Mouse (Mus musculus): ENCODE results near the gene Tmem107.

Gene Tmem107

DNA sequence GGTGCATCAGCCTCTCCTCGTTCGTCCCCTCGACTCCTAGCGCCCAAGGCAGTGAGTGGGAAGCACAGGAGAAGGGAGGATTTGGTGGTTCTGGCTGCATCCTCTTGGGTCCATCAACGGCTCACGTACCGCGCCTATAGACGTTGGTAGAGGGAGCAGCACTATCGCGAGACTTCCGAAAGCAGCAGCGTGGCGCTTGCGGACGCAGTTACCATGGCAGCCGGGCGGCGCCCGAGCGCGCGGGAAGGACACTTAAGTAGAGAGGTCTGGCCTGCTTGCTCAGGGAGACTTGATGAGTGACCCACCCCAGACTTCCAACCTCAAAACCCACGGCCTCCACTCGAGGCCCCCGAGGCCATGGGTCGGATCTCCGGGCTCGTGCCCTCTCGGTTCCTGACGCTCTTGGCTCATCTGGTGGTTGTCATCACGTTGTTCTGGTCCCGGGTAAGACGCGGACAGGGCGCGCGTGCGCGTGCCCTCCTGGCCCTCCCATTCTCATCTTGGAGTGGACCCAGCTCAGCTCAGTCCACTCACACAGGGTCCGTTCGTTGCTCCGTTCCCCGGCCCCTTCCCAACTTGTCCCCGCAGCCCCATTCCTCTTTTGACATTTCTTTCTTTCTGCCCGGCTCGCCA, at the start of gene Tmem107:
Gene Tmem107 (plus strand): TSS at position 217 of the 633 bp plus-strand sequence.
- peak; percentile 91 for DNase-seq (ENCODE audit: low read depth)

DNA sequence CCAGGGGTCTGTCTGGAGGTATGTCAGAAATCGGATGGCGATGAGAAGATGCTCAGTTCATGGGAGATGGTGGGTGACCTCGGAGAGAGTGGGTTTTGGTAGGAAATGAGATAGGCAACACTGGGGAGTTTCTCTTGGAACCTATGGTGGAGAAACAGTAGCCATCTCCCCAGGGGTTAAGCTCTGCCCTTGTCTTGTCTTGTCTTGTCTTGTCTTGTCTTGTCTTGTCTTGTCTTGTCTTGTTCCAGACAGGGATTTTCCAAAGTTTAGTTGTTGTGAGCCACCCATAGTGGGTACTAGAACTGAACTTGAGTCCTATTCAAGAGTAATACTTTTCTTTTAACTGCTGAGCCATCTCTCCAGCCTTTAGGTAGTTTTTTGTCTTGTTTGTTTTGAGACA, 44.0 kb upstream of the Tmem107 start:
- DNase-seq (ENCODE audit: low read depth), result no peak

- no peak for DNase-seq (ENCODE audit: low read depth)
These were observed 41.8 kb upstream of the Tmem107 start for GRCm38 (mm10) chr11:69028805-69029204.

GRCm38 (mm10) chr11:69033552-69033951, 37.1 kb upstream of the Tmem107 start:
- no peak for DNase-seq (ENCODE audit: low read depth)

DNA sequence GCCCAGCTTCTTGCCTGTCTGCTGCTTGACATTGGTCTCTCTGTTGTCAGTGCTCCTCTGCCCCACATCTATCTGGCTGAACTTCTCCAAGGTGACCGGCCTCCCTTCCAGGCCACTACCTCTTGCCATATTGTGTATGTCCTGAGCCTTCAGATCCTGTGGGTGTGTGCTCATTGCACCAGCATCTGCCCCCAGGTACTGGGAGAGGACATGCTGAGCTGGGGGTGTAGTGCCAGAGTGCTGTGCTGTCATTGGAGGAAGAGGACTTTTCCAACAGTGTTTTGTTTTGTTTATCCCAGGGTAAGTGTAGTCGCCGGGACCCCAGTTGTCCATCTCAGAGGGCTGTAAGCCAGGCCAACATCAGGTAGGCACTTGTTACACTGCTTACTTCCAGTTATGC, 36.0 kb upstream of the Tmem107 start:
- DNase-seq (ENCODE audit: low read depth), result no peak

DNA sequence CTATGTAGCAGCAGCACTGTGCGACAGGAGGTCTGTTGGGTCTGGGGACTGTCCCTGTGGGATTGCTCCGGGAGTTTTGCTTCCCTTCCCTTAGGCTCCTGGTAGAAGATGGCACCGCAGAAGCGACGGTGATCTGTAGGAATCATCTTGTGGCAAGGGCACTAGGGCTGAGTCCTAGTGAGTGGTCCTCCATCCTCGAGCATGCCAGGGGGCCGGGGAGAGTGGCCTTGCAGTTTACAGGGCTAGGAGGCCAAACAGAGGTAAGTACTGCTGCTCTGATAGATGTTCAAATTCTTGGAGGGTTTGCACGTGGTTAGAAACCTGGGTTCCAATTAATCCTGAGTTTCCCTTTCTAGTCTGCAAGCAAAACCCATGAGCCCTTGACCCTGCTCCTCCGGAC, 35.2 kb upstream of the Tmem107 start:
- no peak for DNase-seq (ENCODE audit: low read depth)

DNA sequence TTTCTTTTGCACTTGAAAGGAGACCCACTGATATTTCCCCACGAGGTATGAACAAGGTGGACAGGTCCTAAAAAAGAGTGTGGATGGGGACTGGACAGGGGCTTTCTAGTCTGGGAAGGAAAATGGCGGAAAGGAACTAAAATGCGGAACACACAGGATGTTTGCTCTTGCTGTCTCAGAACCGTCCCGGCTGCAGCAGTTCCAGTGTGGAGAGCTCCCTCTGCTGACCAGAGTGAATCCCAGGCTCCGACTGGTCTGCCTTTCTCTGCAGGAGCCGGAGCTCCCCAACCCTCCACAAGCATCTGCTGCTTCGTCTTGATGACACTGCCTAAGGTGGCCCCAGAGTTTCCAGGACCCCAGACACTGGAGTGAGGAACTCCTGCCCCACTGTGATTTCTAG, 34.8 kb upstream of the Tmem107 start:
- peak; percentile 63 for DNase-seq (ENCODE audit: low read depth)

GRCm38 (mm10) chr11:69036486-69037230, 33.9 kb upstream of the Tmem107 start:
- DNase-seq (ENCODE audit: low read depth), result peak; percentile 67

DNA sequence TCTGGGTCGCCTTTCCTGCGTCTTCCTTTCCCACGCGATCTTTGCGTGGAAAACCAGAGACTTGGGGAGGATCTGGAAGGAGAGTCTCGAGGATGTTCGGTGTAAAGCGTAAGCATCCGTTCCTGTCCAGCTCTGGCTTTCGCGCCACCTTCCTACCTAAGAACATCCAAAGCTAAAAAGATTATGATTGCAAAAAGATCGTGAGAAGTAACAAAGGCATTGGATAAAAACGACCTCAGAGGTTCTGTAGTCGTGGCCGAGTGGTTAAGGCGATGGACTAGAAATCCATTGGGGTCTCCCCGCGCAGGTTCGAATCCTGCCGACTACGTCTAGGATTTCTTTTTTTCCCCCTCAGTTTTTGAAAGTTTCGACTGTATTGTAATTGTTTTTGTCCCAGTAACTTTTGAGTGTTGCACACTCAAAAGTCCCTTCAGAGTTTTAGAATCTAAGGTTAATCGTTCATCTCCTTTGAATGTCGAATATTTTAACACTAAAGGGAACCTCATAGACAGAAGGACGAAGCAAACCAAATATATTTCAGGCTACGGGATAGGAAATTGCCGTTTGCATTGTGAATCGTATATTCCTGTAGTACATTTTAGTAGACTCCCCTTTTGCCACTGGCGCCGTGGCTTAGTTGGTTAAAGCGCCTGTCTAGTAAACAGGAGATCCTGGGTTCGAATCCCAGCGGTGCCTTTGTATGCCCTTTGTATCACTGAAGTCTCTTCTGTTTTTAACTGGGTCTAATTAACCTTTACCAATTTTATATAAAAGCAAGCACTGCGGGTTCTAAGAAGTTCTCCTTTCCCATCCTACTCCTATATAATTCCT, 33.2 kb upstream of the Tmem107 start:
- peak; percentile 78 for DNase-seq (ENCODE audit: low read depth)

DNA sequence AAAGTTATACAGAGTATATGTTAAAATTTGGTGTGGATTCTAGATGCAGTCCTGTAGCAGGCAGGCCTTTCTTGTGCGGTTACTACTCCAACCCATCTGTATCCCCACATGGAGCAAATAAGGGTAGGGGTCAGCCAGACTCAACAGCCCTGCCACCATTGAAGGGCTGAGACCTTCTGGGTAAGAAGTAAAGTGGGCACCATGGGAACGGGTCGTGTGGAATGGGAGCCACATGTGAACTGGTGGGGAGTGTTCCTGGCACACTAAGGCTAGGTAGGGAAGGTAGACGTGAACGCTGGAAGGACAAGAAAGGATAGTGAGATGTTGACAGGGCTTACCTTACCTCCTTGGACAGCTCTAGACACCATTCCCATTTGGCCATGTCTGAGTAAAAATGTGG, 32.4 kb upstream of the Tmem107 start:
- no peak for DNase-seq (ENCODE audit: low read depth)

GRCm38 (mm10) chr11:69045531-69046394, 24.8 kb upstream of the Tmem107 start, which contains the start of gene Aurkb:
TSS of gene Aurkb (plus strand) at chr11:69045647.
- peak; percentile 62 for DNase-seq (ENCODE audit: low read depth)

DNA sequence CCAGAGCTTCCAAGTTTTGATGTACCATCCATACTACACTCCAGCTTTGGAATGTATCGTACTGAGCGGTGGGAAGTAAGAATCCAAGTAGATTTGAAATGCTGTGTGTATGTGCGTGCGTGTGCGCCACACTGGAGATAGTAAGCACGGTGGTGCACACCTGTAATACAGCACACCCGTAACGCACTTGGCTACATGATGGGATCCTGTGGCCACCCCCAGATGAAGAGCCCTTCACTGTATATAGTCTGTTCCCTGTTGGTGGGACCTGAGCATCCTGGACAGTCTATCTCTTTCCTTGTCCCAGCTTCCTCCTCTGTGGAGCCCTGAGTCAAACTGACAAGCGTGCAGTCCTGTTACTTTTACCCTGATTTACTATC, 24.2 kb upstream of the Tmem107 start:
- no peak for DNase-seq (ENCODE audit: low read depth)

- no peak for DNase-seq (ENCODE audit: low read depth)
These were observed 23.0 kb upstream of the Tmem107 start for GRCm38 (mm10) chr11:69047592-69047991.

DNA sequence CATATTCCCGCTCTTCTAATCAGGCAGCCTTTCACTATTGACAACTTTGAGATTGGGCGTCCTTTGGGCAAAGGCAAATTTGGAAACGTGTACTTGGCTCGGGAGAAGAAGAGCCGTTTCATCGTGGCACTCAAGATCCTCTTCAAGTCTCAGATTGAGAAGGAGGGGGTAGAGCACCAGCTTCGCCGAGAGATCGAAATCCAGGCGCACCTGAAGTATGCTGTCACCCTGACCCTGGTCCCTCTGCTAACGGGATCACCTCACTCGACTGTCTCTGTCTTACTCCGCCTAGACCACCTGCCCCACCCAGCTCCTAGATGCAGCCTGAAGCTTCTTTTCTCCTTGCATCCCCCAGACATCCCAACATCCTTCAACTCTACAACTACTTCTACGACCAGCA, 22.5 kb upstream of the Tmem107 start:
- DNase-seq (ENCODE audit: low read depth), result no peak

GRCm38 (mm10) chr11:69050748-69051147, 19.9 kb upstream of the Tmem107 start:
- no peak for DNase-seq (ENCODE audit: low read depth)

DNA sequence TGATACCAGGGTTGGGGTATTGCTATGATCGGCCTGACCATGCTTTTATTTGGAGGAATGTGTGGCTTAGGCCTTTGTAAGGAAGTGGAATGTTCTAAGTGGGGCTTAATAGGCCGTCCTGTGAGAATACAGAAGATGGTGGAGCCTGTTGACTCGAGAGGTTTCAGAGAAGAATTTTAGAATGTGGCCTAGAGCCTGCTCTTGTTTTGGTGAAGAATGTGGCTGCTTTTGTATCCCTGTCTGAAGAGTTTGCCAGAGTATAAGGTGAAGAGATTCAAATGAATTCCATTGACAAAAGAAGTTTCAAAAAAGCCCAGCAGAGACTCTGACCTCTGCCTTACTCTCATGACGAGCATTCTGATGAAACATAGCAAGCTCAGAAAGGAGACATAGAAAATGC, 18.8 kb upstream of the Tmem107 start:
- DNase-seq (ENCODE audit: low read depth), result no peak

GRCm38 (mm10) chr11:69052824-69053421, 17.7 kb upstream of the Tmem107 start:
- no peak for DNase-seq (ENCODE audit: low read depth)

- DNase-seq (ENCODE audit: low read depth), result no peak
These were observed 16.8 kb upstream of the Tmem107 start for GRCm38 (mm10) chr11:69053848-69054247.

DNA sequence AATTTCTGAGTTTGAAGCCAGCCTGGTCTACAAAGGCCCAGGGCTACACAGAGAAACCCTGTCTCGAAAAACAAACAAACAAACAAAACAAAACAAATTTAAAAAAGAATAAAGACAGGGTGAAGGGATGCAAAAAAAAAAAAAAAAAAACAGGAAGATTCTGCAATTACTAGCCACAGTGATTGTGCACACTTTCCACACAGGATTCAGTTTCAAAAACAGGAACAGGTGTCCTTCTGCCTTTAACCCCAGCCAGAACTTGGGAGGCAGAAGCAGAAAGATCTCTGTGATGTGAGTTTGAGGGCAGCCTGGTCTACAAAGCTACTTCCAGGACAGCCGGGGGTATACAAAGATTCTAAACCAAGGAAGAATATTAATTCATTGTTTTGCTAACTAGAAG, 12.3 kb upstream of the Tmem107 start:
- DNase-seq (ENCODE audit: low read depth), result no peak

DNA sequence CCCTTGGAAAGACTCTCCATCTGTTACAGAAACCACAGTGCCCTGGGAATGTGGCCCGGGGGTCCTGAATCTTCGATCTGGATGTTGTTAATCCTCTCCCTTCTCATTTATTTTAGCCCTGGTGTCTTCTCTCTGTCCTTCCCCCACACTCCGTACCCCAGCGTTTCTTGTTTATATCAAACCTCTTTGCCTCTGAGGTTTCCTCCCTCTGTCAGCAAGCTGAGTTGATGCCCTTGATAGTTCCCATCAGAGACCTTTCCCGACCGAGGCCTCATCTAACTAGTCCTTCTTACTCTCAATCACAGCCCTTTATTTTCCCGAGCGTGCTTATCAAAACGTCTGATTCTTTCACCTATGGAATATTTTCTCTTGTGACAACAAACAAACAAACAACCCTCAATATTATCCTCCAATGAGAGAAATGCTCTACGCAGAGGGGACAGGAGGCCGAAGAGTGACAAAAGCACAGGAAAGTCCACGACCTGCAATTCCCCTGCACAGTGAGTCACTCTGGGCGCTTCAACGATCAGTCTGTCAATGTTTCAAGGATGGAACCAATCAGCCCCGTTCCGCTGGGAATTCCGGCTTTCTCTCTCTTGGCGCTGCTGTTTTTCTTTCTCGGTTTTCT, 11.8 kb upstream of the Tmem107 start:
- DNase-seq (ENCODE audit: low read depth), result no peak
